Mouse (Mus musculus) intestine, embryonic 16.5 days (tissue): Measurements from ENCODE around the gene Zfp462. TPM values are rescaled to one million over a fixed set of nuclear protein-coding genes. Genes with fewer than 3 reads are reported as not detected.
"Not testable (repeated sequence)": the region's sequence is repeated elsewhere in the genome, so short reads cannot be mapped to it uniquely, and the experiment has no call there.

Source experiments
- ATAC-seq: fragments of 200-750 bp; cut with Nextera tagmentation; 2 replicates; pipeline ENCODE4 v1.8.0; 2017; ENCODE audit warnings: moderate TSS enrichment, moderate library complexity
- H3K27ac ChIP-seq: fragments of 300-500 bp; sonication (generic); 2 replicates; pipeline ENCODE4 v1.5.1; 2014; ENCODE audit warnings: mild to moderate bottlenecking, low read length
- H3K27me3 ChIP-seq: fragments of 300-500 bp; sonication (generic); replicated peaks from 2 replicates; pipeline ENCODE4 v1.6.1; 2014; ENCODE audit warnings: low read length, control low read depth, mixed read lengths; ENCODE audit not compliant: control insufficient read depth, insufficient read depth
- H3K36me3 ChIP-seq: fragments of 300-500 bp; sonication (generic); 2 replicates; pipeline ENCODE4 v1.6.1; 2014; ENCODE audit warnings: low read length, control low read depth; ENCODE audit not compliant: control insufficient read depth, insufficient read depth
- H3K4me1 ChIP-seq: fragments of 300-500 bp; sonication (generic); 2 replicates; pipeline ENCODE4 v1.6.1; 2014; ENCODE audit warnings: low read length, control low read depth, mixed read lengths; ENCODE audit not compliant: control insufficient read depth, insufficient read depth
- H3K4me2 ChIP-seq: fragments of 300-500 bp; sonication (generic); 2 replicates; pipeline ENCODE4 v1.6.1; 2014; ENCODE audit warnings: low read depth, low read length, control low read depth
- H3K4me3 ChIP-seq: fragments of 300-500 bp; sonication (generic); 2 replicates; pipeline ENCODE4 v1.5.1; 2014; ENCODE audit warnings: mild to moderate bottlenecking, low read length
- H3K9ac ChIP-seq: fragments of 300-500 bp; sonication (generic); 2 replicates; pipeline ENCODE4 v1.6.1; 2014; ENCODE audit warnings: low read depth, low read length
- H3K9me3 ChIP-seq: fragments of 300-500 bp; sonication (generic); 2 replicates; pipeline ENCODE4 v1.6.1; 2016; ENCODE audit warnings: low read length, control low read depth; ENCODE audit not compliant: control insufficient read depth
- WGBS: fragments of 180-500 bp; shearing (Covaris S2); extraction: QIAGEN DNeasy Blood & Tissue Kit; methylation state at CpG from one replicate; pipeline ENCODE4 v1.1.7; 2014; 5-methylcytosine and 5-hydroxymethylcytosine counted together
- polyA plus RNA-seq: library from polyadenylated mRNA; unstranded; fragments of >200 nt; fragmentation: Nextera tagmentation; extraction: Ambion mirVana; gene quantifications from 2 replicates; pipeline ENCODE4 v1.2.1, GENCODE M21; 2015

The Zfp462 gene
- polyA plus RNA-seq, 1 experiment from 2014 or later, result 2.2 TPM

- Histone ChIP-seq H3K9me3 (no peaks in the 10 kb centered on the region), H3K9ac (no peak overlapping the region), H3K36me3 (no peaks in the 10 kb centered on the region), H3K4me1 (peaks cover 8% of the 10 kb centered on the region; the same call in 1 of the 2 replicates), H3K27ac (no peak overlapping the region), H3K4me3 (no peak overlapping the region), H3K27me3 (no peaks in the 10 kb centered on the region), H3K4me2 (no peak overlapping the region)
- ATAC-seq, result peak; percentile 67
- WGBS, result 61% methylated on average over 13 of the region's 13 CpGs
Measured at GRCm38 (mm10) chr4:54979771-54980472, 35.1 kb downstream of the Zfp462 start.

GRCm38 (mm10) chr4:54984502-54984901 is 39.7 kb downstream of the Zfp462 start:
- H3K4me1 ChIP-seq, result peaks cover 3% of the 10 kb centered on the region; the same call in 1 of the 2 replicates
- no peaks in the 10 kb centered on the region for H3K9me3 ChIP-seq
- no peak overlapping the region for H3K4me3 ChIP-seq
- no peak overlapping the region for H3K9ac ChIP-seq
- no peaks in the 10 kb centered on the region for H3K27me3 ChIP-seq
- H3K27ac ChIP-seq, result no peak overlapping the region
- ATAC-seq, result no peak
- no peaks in the 10 kb centered on the region for H3K36me3 ChIP-seq
- 84% methylated on average over 2 of the region's 2 CpGs for WGBS
- no peak overlapping the region for H3K4me2 ChIP-seq

- Histone ChIP-seq H3K4me1 (no peaks in the 10 kb centered on the region), H3K27me3 (no peaks in the 10 kb centered on the region), H3K9ac (no peak overlapping the region), H3K4me2 (no peak overlapping the region), H3K4me3 (no peak overlapping the region), H3K36me3 (no peaks in the 10 kb centered on the region), H3K27ac (no peak overlapping the region), H3K9me3 (no peaks in the 10 kb centered on the region)
- 80% methylated on average over 4 of the region's 4 CpGs for WGBS
- no peak for ATAC-seq
Measured at GRCm38 (mm10) chr4:54986671-54987070, 41.8 kb downstream of the Zfp462 start.

GRCm38 (mm10) chr4:54987256-54987655 is 42.4 kb downstream of the Zfp462 start:
- Histone ChIP-seq H3K27me3 (no peaks in the 10 kb centered on the region), H3K27ac (no peak overlapping the region), H3K4me3 (no peak overlapping the region), H3K4me2 (no peak overlapping the region), H3K9ac (no peak overlapping the region), H3K4me1 (no peaks in the 10 kb centered on the region), H3K9me3 (no peaks in the 10 kb centered on the region), H3K36me3 (no peaks in the 10 kb centered on the region)
- ATAC-seq, result no peak
- 63% methylated on average over 3 of the region's 3 CpGs for WGBS

GRCm38 (mm10) chr4:54987926-54988325 is 43.1 kb downstream of the Zfp462 start:
- 92% methylated on average over 1 of the region's 1 CpGs for WGBS
- H3K9ac ChIP-seq, result no peak overlapping the region
- ATAC-seq, result no peak
- H3K4me2 ChIP-seq, result no peak overlapping the region
- H3K27ac ChIP-seq, result no peak overlapping the region
- H3K36me3 ChIP-seq, result no peaks in the 10 kb centered on the region
- H3K27me3 ChIP-seq, result no peaks in the 10 kb centered on the region
- no peaks in the 10 kb centered on the region for H3K4me1 ChIP-seq
- H3K9me3 ChIP-seq, result no peaks in the 10 kb centered on the region
- H3K4me3 ChIP-seq, result no peak overlapping the region

- Histone ChIP-seq H3K9me3 (no peaks in the 10 kb centered on the region), H3K4me2 (no peak overlapping the region), H3K27ac (no peak overlapping the region), H3K4me3 (no peak overlapping the region), H3K4me1 (no peaks in the 10 kb centered on the region), H3K9ac (no peak overlapping the region), H3K36me3 (no peaks in the 10 kb centered on the region), H3K27me3 (no peaks in the 10 kb centered on the region)
- 83% methylated on average over 5 of the region's 5 CpGs for WGBS
- ATAC-seq, result no peak
Measured at GRCm38 (mm10) chr4:54991973-54992372, 47.1 kb downstream of the Zfp462 start.

- H3K9me3 ChIP-seq, H3K4me1 ChIP-seq, H3K27me3 ChIP-seq, H3K36me3 ChIP-seq, H3K27ac ChIP-seq, ATAC-seq, H3K9ac ChIP-seq, H3K4me2 ChIP-seq, H3K4me3 ChIP-seq: not testable (repeated sequence)
Measured at GRCm38 (mm10) chr4:54993001-54993400, 48.2 kb downstream of the Zfp462 start.

GRCm38 (mm10) chr4:54995258-54995657 is 50.4 kb downstream of the Zfp462 start:
- Histone ChIP-seq H3K27ac (no peak overlapping the region), H3K9me3 (no peaks in the 10 kb centered on the region), H3K4me1 (no peaks in the 10 kb centered on the region), H3K27me3 (no peaks in the 10 kb centered on the region), H3K9ac (no peak overlapping the region), H3K4me2 (no peak overlapping the region), H3K36me3 (no peaks in the 10 kb centered on the region), H3K4me3 (no peak overlapping the region)
- no peak for ATAC-seq
- WGBS, result 77% methylated on average over 1 of the region's 1 CpGs

GRCm38 (mm10) chr4:54996064-54996463 is 51.2 kb downstream of the Zfp462 start:
- 91% methylated on average over 2 of the region's 2 CpGs for WGBS
- Histone ChIP-seq H3K4me1 (peaks cover 5% of the 10 kb centered on the region; the same call in 1 of the 2 replicates), H3K27me3 (no peaks in the 10 kb centered on the region), H3K4me2 (no peak overlapping the region), H3K27ac (no peak overlapping the region), H3K9me3 (no peaks in the 10 kb centered on the region), H3K36me3 (no peaks in the 10 kb centered on the region), H3K9ac (no peak overlapping the region), H3K4me3 (no peak overlapping the region)
- no peak for ATAC-seq
